Mouse (Mus musculus) ES-Bruce4 (cell line): ENCODE results near the gene Psen2.

Source experiments
- CTCF ChIP-seq: IDR thresholded peaks from one replicate; pipeline ENCODE4 v1.8.1; 2011; ENCODE audit warnings: low read depth, low read length
- POLR2A ChIP-seq: IDR thresholded peaks from one replicate; pipeline ENCODE4 v1.8.1; 2011; ENCODE audit warnings: low read length; ENCODE audit not compliant: insufficient read depth

- TF ChIP-seq POLR2A (no peak), CTCF (no peak)
Observed at GRCm38 (mm10) chr1:180194048-180194447, 69.2 kb downstream of the Psen2 start.
